Mouse (Mus musculus) frontal cortex, adult 2 months (tissue): ENCODE measurements around the gene Twsg1. TPM values are rescaled to one million over a fixed set of nuclear protein-coding genes. Genes with fewer than 3 reads are reported as not detected.
A peak's percentile ranks its signal among the peaks of the same experiment; 100 is the strongest.
"Not testable (repeated sequence)": the region's sequence is repeated elsewhere in the genome, so short reads cannot be mapped to it uniquely, and the experiment has no call there.

Experiments
- DNase-seq, 2 experiments: peaks; one replicate each; pipeline ENCODE4 v3.0.0; 2022; ENCODE audit warnings: low spot score in 1 of 2; ENCODE audit errors: extremely low spot score in 1 of 2
- polyA plus RNA-seq: library from polyadenylated mRNA; depleted of rRNA; stranded (reverse); fragments of >200 nt; gene quantifications from 2 replicates; pipeline ENCODE4 v1.2.3, GENCODE M21; 2012; rRNA removed

Gene Twsg1
- 19.9 and 24.8 TPM in 2 replicates for polyA plus RNA-seq

DNA sequence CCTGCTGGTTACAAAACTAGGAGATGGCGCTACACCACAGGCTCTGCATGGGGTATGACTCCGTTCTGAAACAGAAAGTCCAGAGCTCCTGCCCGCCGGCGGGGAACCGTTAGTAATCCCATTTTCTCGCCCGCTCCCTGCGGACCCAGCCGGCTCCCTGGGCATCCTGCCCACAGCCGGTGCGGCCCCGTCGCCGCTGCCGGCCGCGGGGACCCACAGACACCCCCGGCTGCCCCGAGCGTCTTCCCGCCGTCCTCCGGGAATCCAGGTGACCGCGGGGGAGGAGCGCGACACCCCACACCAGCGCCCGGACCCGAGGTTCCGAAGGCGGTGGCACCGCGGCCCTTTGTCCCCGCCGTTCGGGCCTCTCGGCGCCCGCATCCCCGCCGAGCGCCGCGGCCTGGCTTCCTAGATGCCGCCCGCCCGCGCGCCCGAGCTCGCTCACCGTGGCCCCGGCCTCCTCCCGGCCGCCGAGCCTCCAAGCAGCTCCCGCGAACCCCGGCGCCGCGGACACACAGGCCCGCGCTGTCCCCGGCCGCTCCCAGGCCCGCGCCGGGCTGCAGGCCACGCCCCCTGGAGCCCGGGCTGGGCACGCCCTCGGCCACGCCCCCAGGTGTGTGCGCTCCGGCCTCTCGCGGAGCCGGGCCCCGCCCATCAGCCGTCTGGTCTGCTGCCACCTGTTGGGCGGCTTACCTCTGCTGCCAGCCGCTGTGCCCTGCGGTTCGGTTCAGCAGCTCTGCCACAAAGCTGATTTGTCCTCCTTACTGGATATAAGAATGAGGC lies at the start of gene Twsg1:
Gene Twsg1, minus strand, starts transcription at position 605 of the 783 bp plus-strand sequence.
- peak; percentile 63 to 92 for DNase-seq

GRCm38 (mm10) chr17:65988151-65988820 lies 37.3 kb upstream of the Twsg1 start:
- no peak for DNase-seq

DNA sequence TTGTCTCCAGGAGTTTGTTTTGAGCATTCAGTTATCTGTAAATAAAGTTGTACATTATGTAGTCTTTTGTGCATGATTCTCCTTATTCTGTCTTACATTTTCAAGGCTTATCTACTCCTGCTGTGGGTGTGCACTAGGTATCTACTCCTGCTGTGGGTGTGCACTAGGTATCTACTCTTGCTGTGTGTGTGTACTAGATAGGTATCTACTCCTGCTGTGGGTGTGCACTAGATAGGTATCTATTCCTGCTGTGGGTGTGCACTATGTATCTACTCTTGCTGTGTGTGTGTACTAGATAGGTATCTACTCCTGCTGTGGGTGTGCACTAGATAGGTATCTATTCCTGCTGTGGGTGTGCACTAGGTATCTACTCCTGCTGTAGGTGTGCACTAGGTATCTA lies 25.7 kb upstream of the Twsg1 start:
- not testable (repeated sequence) for DNase-seq

- DNase-seq = no peak
Measured at GRCm38 (mm10) chr17:65967751-65968150, 16.7 kb upstream of the Twsg1 start.

DNA sequence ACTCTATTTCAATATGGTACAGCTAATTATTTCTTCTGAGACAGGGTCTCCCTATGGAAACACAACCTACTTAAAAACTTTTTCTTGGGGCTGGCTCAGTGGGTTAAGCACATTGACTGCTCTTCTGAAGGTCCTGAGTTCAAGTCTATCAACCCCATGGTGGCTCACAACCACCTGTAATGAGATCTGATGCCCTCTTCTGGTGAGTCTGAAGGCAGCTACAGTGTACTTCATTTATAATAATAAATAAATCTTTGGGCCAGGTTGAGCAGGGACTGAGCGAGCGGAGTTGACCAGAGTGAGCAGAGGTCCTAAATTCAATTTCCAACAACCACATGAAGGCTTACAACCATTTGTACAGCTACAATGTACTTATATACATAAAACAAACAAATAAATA lies 11.2 kb upstream of the Twsg1 start:
- DNase-seq = no peak

- peak; percentile 28 to 53 for DNase-seq
Measured at GRCm38 (mm10) chr17:65961606-65962136, 10.6 kb upstream of the Twsg1 start.

GRCm38 (mm10) chr17:65959011-65959410 lies 8.0 kb upstream of the Twsg1 start:
- DNase-seq = no peak

- DNase-seq = no peak
Measured at GRCm38 (mm10) chr17:65958366-65958765, 7.3 kb upstream of the Twsg1 start.

- DNase-seq = no peak
Measured at GRCm38 (mm10) chr17:65957782-65958325, 6.8 kb upstream of the Twsg1 start.

GRCm38 (mm10) chr17:65956993-65957781 lies 6.2 kb upstream of the Twsg1 start:
- no peak for DNase-seq

GRCm38 (mm10) chr17:65956140-65956539 lies 5.1 kb upstream of the Twsg1 start:
- no peak for DNase-seq

GRCm38 (mm10) chr17:65953959-65954358 lies 2.9 kb upstream of the Twsg1 start:
- DNase-seq = no peak

DNA sequence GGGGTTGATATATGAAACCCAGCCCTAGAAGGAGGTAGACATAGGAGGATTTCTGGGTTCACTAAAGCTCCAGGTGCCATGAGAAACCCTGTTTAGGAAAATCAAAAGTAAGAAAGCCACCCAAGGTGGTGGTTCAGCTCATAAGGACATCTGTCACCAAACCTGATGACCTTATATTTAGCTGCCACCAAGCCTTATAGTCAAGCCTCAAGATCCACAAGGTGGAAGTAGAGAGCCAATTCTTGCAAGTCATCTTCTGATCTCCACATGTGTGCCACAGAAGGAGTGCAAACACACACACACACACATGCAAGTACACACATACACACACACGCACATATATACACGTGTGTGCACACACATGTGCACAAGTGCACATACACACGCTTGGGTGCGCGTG lies 1.1 kb upstream of the Twsg1 start:
- peak in 1 of 2 experiments; percentile 26 for DNase-seq

DNA sequence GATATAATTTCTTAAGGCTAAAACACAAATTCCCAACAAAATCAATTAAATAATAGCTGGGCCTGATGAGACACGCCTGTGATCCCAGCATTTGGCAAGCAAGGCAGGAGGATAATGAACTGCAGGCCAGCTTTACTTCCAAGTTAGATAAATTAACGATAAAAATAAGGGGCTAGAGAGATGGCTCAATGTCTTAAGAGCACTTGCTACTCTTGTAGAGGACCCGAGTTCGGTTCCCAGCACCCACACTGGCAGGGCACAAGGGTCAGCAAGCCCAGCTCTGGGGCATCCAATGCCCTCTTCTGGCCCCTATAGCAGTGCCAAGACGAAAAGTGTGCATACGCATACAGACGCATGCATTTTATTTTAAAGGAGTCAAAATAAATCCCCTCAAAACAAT lies 843 bp downstream of the Twsg1 start:
- no peak for DNase-seq

GRCm38 (mm10) chr17:65947307-65947706 lies 3.7 kb downstream of the Twsg1 start:
- no peak for DNase-seq

DNA sequence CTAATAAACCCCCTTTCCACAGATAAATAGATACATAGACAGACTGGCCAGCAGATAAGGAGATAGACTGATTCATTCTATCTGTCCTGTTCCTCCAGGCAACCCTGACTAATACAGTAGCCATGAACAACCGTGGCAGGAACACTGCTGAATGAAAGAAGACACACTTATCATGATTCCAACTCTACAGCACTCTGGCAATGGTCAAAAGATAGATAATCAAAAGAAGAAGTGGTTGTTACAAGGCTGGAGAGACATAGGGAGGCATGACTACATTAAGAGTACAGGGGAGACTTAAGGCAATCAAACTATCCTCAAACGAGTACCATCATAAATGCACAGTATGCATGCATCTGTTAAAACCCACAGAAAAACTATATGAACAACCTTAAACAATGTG lies 5.6 kb downstream of the Twsg1 start:
- DNase-seq = no peak

- DNase-seq = no peak
Measured at GRCm38 (mm10) chr17:65942394-65942793, 8.6 kb downstream of the Twsg1 start.

DNA sequence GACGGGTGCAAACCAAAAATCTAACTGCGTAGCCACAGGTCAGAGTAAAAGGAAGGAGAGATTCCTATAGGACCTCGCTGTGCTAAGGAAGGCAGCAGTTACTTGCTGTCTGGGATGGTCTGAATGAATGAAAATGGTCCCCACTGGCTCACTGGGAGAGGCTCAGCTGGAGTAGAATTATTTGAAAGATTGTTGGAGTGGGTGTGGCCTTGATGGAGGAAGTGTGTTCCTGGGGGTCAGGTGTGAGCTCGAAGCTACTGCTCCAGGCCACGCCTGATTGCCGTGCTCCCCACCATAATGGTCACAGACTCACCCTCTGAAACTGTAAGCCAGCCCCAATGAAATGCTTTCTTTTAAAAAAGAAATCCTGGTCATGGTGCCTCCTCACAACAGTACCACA lies 9.8 kb downstream of the Twsg1 start:
- DNase-seq = no peak

- no peak for DNase-seq
Measured at GRCm38 (mm10) chr17:65940221-65940620, 10.8 kb downstream of the Twsg1 start.

GRCm38 (mm10) chr17:65939461-65940192 lies 11.4 kb downstream of the Twsg1 start:
- peak in 1 of 2 experiments; percentile 33 for DNase-seq
